Mouse (Mus musculus): ENCODE results near the gene Tmem59l. TPM values are rescaled to one million over a fixed set of nuclear protein-coding genes. Genes with fewer than 3 reads are reported as not detected.

Gene Tmem59l
- polyA plus RNA-seq, 1 experiment from 2014 or later: 2.4 TPM

DNA sequence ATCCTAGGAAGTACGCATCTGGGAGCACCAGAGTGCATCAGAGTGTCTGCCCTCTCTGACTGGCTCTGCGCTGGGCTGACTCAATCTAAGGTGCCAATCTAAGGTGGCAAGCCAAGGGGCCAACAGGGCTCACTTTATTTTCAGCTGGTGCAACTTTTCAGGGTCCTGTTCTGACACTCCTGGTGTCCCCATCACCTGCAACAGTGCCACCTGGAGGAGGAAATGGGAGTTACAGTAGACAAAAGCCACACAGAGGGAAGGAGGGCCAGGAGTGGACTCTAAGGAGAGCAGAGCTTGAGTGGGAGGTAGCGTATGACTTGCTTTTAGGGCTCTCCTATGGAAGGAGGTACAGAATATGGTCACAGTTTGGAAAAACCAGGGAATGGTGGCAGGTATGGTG, 17.7 kb upstream of the Tmem59l start:
- 88% methylated on average over 3 of the region's 3 CpGs for WGBS
- Histone ChIP-seq H3K9ac (ENCODE audit: low read depth, low read length) (no peak overlapping the region), H3K36me3 (ENCODE audit: control insufficient read depth, insufficient read depth) (peaks cover 25% of the 10 kb centered on the region; the same call in 1 of the 2 replicates), H3K27me3 (replicated peaks; ENCODE audit: control insufficient read depth, insufficient read depth, low read length) (peaks cover 19% of the 10 kb centered on the region), H3K4me2 (replicated peaks; ENCODE audit: low read depth) (no peak overlapping the region), H3K4me3 (ENCODE audit: low read depth, low read length) (no peak overlapping the region), H3K4me1 (replicated peaks; ENCODE audit: control insufficient read depth, insufficient read depth, low read length) (no peaks in the 10 kb centered on the region; the same call in none of the 2 replicates), H3K9me3 (ENCODE audit: control insufficient read depth) (no peaks in the 10 kb centered on the region), H3K27ac (ENCODE audit: low read depth, low read length) (no peak overlapping the region)
- peak; percentile 93 for TF ChIP-seq CTCF (IDR thresholded peaks at IDR 0.05; ENCODE audit: low read depth)
- no peak for ATAC-seq

DNA sequence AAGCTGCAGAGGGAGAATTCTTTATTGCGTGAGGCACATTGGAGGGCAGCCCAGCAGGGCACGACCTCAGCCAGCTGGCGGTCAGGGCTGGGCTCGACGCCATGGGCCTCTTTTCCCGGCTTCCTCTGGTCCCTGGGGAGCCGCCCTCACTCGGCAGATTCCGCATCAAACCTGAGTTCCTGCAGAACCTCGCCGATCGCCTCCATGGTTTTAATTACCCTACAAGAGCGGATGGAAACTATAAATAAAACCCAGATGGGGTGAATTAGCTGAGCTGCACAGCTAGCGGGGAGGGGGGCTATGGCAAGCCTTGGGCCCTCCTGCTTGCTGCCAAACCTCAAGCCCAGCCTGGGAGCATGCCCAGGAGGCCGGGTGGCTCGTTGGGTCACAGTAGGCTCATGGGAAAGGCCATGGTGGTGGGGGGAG, 17.1 kb upstream of the Tmem59l start:
- TF ChIP-seq CTCF (IDR thresholded peaks at IDR 0.05; ENCODE audit: low read depth): no peak
- no peak overlapping the region for H3K4me3 ChIP-seq (ENCODE audit: low read depth, low read length)
- no peak overlapping the region for H3K27ac ChIP-seq (ENCODE audit: low read depth, low read length)
- H3K4me2 ChIP-seq (replicated peaks; ENCODE audit: low read depth): no peak overlapping the region
- ATAC-seq: no peak
- H3K9ac ChIP-seq (ENCODE audit: low read depth, low read length): no peak overlapping the region
- H3K4me1 ChIP-seq (replicated peaks; ENCODE audit: control insufficient read depth, insufficient read depth, low read length): no peaks in the 10 kb centered on the region; the same call in none of the 2 replicates
- peaks cover 25% of the 10 kb centered on the region; the same call in 1 of the 2 replicates for H3K36me3 ChIP-seq (ENCODE audit: control insufficient read depth, insufficient read depth)
- peaks cover 24% of the 10 kb centered on the region for H3K27me3 ChIP-seq (replicated peaks; ENCODE audit: control insufficient read depth, insufficient read depth, low read length)
- H3K9me3 ChIP-seq (ENCODE audit: control insufficient read depth): no peaks in the 10 kb centered on the region
- WGBS: 69% methylated on average over 16 of the region's 16 CpGs

DNA sequence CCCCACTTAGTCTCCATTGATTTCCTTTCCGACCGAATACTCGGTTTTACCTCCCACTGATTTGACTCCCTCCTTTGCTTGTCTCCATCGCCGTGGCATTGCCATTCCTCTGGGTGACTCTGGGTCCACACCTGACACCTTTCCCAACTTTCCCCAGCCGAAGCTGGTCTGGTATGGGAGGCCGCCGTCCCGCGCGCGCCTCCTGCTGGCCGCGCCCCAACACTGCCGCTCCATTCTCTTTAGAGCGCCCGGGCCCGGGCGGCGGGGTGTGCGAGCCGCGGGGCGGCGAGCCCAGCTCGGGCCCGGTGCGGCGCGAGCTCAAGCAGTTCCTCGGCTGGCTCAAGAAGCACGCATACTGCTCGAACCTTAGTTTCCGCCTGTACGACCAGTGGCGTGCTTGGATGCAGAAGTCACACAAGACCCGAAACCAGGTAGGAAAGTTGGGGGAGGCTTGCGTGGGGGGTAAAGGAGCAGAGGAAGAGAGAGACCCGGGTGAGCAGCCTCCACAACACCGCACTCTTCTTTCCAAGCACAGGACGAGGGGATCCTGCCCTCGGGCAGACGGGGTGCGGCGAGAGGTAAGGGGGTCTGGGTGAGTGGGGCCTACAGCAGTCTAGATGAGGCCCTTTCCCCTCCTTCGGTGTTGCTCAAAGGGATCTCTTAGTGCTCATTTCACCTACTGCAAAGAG, 16.0 kb upstream of the Tmem59l start:
- H3K4me1 ChIP-seq (replicated peaks; ENCODE audit: control insufficient read depth, insufficient read depth, low read length): no peaks in the 10 kb centered on the region; the same call in 1 of the 2 replicates
- H3K27ac ChIP-seq (ENCODE audit: low read depth, low read length): no peak overlapping the region
- no peak overlapping the region for H3K4me2 ChIP-seq (replicated peaks; ENCODE audit: low read depth)
- WGBS: 19% methylated on average over 46 of the region's 46 CpGs
- peak; percentile 18; the same call in 1 of the 2 replicates for ATAC-seq
- no peak overlapping the region for H3K4me3 ChIP-seq (ENCODE audit: low read depth, low read length)
- peak; percentile 92 for TF ChIP-seq CTCF (IDR thresholded peaks at IDR 0.05; ENCODE audit: low read depth)
- no peaks in the 10 kb centered on the region for H3K9me3 ChIP-seq (ENCODE audit: control insufficient read depth)
- H3K36me3 ChIP-seq (ENCODE audit: control insufficient read depth, insufficient read depth): peaks cover 25% of the 10 kb centered on the region; the same call in 1 of the 2 replicates
- H3K27me3 ChIP-seq (replicated peaks; ENCODE audit: control insufficient read depth, insufficient read depth, low read length): peaks cover 35% of the 10 kb centered on the region
- no peak overlapping the region for H3K9ac ChIP-seq (ENCODE audit: low read depth, low read length)

DNA sequence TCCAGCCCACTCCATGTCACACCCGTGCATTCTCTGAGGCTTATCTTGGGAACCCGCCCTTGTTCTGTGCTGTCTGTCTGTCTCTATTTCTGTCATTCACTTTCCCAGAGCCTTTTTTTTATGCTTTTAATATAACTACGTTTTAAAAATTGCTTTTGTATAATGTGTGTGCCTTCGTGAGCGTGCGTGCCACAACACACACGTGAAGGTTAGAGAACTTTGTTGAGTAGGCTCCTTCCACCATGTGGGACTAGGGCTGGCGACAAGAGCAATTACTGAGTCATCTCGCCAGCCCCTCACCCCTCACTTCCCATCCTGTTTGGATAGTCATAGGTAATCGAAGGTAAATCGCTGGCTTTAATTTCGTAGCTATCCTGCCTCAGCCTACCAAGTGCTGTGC, 15.4 kb upstream of the Tmem59l start:
- H3K4me2 ChIP-seq (replicated peaks; ENCODE audit: low read depth): no peak overlapping the region; the same call in 1 of the 2 replicates
- no peak for TF ChIP-seq CTCF (IDR thresholded peaks at IDR 0.05; ENCODE audit: low read depth)
- no peaks in the 10 kb centered on the region for H3K9me3 ChIP-seq (ENCODE audit: control insufficient read depth)
- no peak for ATAC-seq
- WGBS: 42% methylated on average over 12 of the region's 12 CpGs
- H3K36me3 ChIP-seq (ENCODE audit: control insufficient read depth, insufficient read depth): peaks cover 19% of the 10 kb centered on the region; the same call in 1 of the 2 replicates
- H3K27me3 ChIP-seq (replicated peaks; ENCODE audit: control insufficient read depth, insufficient read depth, low read length): peaks cover 38% of the 10 kb centered on the region
- H3K4me1 ChIP-seq (replicated peaks; ENCODE audit: control insufficient read depth, insufficient read depth, low read length): no peaks in the 10 kb centered on the region; the same call in 1 of the 2 replicates
- no peak overlapping the region for H3K9ac ChIP-seq (ENCODE audit: low read depth, low read length)
- H3K4me3 ChIP-seq (ENCODE audit: low read depth, low read length): no peak overlapping the region
- no peak overlapping the region for H3K27ac ChIP-seq (ENCODE audit: low read depth, low read length)

GRCm38 (mm10) chr8:70501820-70502529, 14.8 kb upstream of the Tmem59l start:
- Histone ChIP-seq H3K4me1 (replicated peaks; ENCODE audit: control insufficient read depth, insufficient read depth, low read length) (no peaks in the 10 kb centered on the region; the same call in 1 of the 2 replicates), H3K4me2 (replicated peaks; ENCODE audit: low read depth) (no peak overlapping the region; the same call in 1 of the 2 replicates), H3K9ac (ENCODE audit: low read depth, low read length) (no peak overlapping the region), H3K4me3 (ENCODE audit: low read depth, low read length) (no peak overlapping the region), H3K9me3 (ENCODE audit: control insufficient read depth) (no peaks in the 10 kb centered on the region), H3K27me3 (replicated peaks; ENCODE audit: control insufficient read depth, insufficient read depth, low read length) (peaks cover 43% of the 10 kb centered on the region), H3K27ac (ENCODE audit: low read depth, low read length) (no peak overlapping the region), H3K36me3 (ENCODE audit: control insufficient read depth, insufficient read depth) (0 out of 2 replicates have a peak, but pooled peaks cover 13% of the 10 kb centered on the region)
- 19% methylated on average over 23 of the region's 23 CpGs for WGBS
- no peak for TF ChIP-seq CTCF (IDR thresholded peaks at IDR 0.05; ENCODE audit: low read depth)
- no peak for ATAC-seq
